Mouse (Mus musculus): ENCODE measurements around the gene Ripor2. TPM values are rescaled to one million over a fixed set of nuclear protein-coding genes. Genes with fewer than 3 reads are reported as not detected.

Gene Ripor2
- polyA plus RNA-seq, 1 experiment from 2014 or later: 6.5 TPM

DNA sequence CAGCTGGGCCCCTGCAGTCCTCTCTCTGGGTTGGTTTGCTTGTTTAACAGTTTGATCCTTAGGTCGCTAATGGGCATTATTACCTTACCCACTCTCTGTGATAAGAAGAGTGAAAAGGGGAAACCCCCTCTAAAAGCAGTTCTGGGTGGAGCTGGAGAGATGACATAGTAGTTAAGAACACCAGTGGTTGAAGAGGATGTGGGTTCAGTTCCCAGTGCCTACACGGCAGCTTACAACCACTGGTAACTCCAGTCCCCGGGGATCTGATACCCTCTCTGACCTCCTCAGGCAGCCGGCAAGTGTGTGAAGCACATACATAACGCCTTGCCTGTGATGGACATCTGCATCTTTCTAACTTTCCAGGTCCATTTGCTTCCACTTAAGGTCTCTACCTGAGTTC is 100.4 kb downstream of the Ripor2 start:
- DNase-seq (ENCODE audit: low spot score): no peak
- H3K9ac ChIP-seq (ENCODE audit: low read depth, low read length): no peak overlapping the region
- no peaks in the 10 kb centered on the region for H3K27me3 ChIP-seq (replicated peaks; ENCODE audit: control insufficient read depth, insufficient read depth, low read length)
- 75% methylated on average over 5 of the region's 5 CpGs for WGBS
- H3K9me3 ChIP-seq (ENCODE audit: control insufficient read depth, low read length): no peaks in the 10 kb centered on the region
- no peaks in the 10 kb centered on the region for H3K36me3 ChIP-seq (ENCODE audit: control insufficient read depth, insufficient read depth, low read length)
- no peak overlapping the region for H3K4me2 ChIP-seq (ENCODE audit: low read depth, low read length)
- no peak overlapping the region for H3K27ac ChIP-seq (replicated peaks; ENCODE audit: low read depth, low read length)
- H3K4me3 ChIP-seq (ENCODE audit: low read depth, low read length): no peak overlapping the region
- ATAC-seq (ENCODE audit: low read depth): no peak
- H3K4me1 ChIP-seq (ENCODE audit: control insufficient read depth, insufficient read depth, low read length): no peaks in the 10 kb centered on the region; the same call in 1 of the 2 replicates

DNA sequence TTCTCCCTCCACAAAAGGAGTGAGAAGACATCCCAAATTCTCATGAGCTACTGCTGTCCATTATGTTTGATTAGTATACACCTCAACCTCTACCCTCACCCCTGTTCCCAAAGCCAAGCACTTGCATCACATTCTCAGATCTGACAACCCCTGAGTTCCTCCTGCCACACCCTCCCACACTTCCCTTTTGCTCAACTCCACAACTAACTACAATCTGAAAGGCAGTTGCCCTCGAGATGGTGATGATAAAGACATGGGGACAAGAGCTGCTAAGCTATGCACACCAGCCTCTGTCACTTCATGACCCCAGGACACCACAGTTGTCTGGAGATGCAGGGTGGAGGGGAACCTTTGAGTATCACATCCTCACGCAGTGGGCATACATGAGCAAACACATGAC is 102.5 kb downstream of the Ripor2 start:
- no peak overlapping the region for H3K9ac ChIP-seq (ENCODE audit: low read depth, low read length)
- WGBS: 84% methylated on average over 2 of the region's 2 CpGs
- no peaks in the 10 kb centered on the region for H3K36me3 ChIP-seq (ENCODE audit: control insufficient read depth, insufficient read depth, low read length)
- H3K27me3 ChIP-seq (replicated peaks; ENCODE audit: control insufficient read depth, insufficient read depth, low read length): no peaks in the 10 kb centered on the region
- no peaks in the 10 kb centered on the region; the same call in 1 of the 2 replicates for H3K4me1 ChIP-seq (ENCODE audit: control insufficient read depth, insufficient read depth, low read length)
- H3K27ac ChIP-seq (replicated peaks; ENCODE audit: low read depth, low read length): no peak overlapping the region
- DNase-seq (ENCODE audit: low spot score) (no peak), ATAC-seq (ENCODE audit: low read depth) (no peak)
- no peak overlapping the region for H3K4me2 ChIP-seq (ENCODE audit: low read depth, low read length)
- H3K4me3 ChIP-seq (ENCODE audit: low read depth, low read length): no peak overlapping the region
- H3K9me3 ChIP-seq (ENCODE audit: control insufficient read depth, low read length): no peaks in the 10 kb centered on the region

DNA sequence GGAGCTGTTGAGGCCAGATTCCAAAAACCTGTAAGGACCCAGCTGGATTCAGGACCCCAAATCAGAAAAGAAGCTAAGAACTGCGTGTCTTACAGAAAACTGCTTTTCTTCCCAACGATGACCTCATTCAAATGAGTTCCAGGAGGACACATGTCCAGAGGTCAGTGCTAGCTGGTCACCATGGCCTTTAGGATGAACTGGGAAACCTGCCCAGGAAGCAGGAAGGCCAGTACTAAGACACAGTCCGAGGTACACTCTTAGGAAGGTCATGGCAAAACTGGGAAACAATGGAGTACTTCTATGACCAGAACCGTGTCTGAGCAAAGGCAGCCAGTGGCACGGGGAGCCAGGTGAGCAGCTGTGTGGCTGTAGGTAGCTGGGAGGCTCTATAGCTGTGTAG is 103.9 kb downstream of the Ripor2 start:
- Histone ChIP-seq H3K4me1 (ENCODE audit: control insufficient read depth, insufficient read depth, low read length) (no peaks in the 10 kb centered on the region; the same call in 1 of the 2 replicates), H3K36me3 (ENCODE audit: control insufficient read depth, insufficient read depth, low read length) (no peaks in the 10 kb centered on the region), H3K9me3 (ENCODE audit: control insufficient read depth, low read length) (no peaks in the 10 kb centered on the region), H3K9ac (ENCODE audit: low read depth, low read length) (no peak overlapping the region), H3K27ac (replicated peaks; ENCODE audit: low read depth, low read length) (no peak overlapping the region), H3K4me3 (ENCODE audit: low read depth, low read length) (no peak overlapping the region), H3K4me2 (ENCODE audit: low read depth, low read length) (no peak overlapping the region), H3K27me3 (replicated peaks; ENCODE audit: control insufficient read depth, insufficient read depth, low read length) (no peaks in the 10 kb centered on the region)
- WGBS: 57% methylated on average over 5 of the region's 5 CpGs
- DNase-seq (ENCODE audit: low spot score): no peak
- no peak for ATAC-seq (ENCODE audit: low read depth)

DNA sequence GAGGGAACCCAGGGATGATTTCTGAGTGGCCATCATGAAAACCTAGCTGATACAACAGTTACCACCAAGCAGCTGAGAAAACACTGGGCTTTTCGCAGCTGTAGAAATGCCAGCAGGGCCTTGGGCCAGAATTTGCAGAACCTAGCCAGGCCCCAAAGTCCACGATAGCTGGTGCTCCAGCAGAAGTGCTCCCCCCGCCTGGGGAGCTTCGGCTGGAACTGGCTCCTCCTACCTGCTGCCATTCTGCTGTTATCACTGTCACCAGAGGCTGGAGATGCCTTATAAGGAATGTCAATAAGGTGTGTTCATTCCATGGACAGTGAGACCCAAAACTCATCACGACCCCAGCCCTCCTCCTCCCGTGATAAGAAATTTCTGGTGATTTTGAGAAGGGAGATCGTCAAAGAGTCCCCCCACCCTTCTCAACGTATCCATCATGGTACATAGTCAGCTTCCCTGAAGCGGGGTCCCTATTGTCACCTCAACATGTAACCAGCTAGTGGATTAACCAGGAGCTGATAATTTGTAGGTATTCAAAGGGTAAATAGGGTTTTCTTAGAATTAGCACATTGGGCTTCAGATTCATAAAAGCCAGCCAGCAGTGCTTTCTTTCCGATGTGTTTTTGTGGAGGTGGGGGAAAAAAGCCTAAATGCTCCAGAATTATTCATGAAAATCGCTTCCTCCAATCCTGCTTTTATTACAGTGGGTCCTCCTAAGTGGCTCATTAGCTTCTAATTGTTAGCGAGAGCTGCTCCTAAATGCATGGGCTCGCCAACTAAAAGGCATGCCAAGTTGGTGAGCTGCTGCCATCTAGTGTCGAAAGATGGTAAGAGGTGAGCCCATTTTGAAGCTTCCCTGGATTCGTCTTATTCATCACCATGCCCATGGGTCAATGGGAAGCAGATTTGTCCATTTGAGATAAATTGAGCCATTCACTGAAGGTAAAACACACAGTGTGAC is 105.0 kb downstream of the Ripor2 start:
- Histone ChIP-seq H3K4me3 (ENCODE audit: low read depth, low read length) (peak overlapping the region; percentile 15; the same call in 1 of the 2 replicates), H3K36me3 (ENCODE audit: control insufficient read depth, insufficient read depth, low read length) (no peaks in the 10 kb centered on the region), H3K27me3 (replicated peaks; ENCODE audit: control insufficient read depth, insufficient read depth, low read length) (no peaks in the 10 kb centered on the region), H3K4me2 (ENCODE audit: low read depth, low read length) (peak overlapping the region; percentile 44), H3K27ac (replicated peaks; ENCODE audit: low read depth, low read length) (no peak overlapping the region), H3K9me3 (ENCODE audit: control insufficient read depth, low read length) (no peaks in the 10 kb centered on the region), H3K4me1 (ENCODE audit: control insufficient read depth, insufficient read depth, low read length) (no peaks in the 10 kb centered on the region; the same call in 1 of the 2 replicates), H3K9ac (ENCODE audit: low read depth, low read length) (no peak overlapping the region)
- DNase-seq (ENCODE audit: low spot score) (peak; percentile 83), ATAC-seq (ENCODE audit: low read depth) (peak; percentile 86)
- 36% methylated on average over 15 of the region's 15 CpGs for WGBS

DNA sequence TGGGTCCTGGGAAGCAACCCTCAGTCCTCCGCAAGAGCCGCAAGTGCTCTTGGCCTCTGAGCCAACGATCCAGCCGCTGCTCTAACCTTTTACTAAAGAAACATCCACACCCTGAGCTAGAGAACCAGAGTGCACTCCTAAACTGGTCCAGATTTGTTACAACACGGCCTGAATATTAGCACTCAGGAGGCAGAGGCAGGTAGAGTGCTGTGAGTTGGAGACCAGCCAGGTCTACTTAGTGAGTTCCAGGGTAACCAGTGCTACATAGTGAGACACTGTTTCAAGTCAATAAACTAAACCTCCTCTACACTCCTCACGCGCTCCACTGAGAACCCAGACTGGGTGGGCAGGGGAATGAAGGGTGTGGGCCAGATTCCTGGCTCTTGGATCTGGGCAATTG is 111.3 kb downstream of the Ripor2 start:
- H3K4me3 ChIP-seq (ENCODE audit: low read depth, low read length): no peak overlapping the region
- H3K27me3 ChIP-seq (replicated peaks; ENCODE audit: control insufficient read depth, insufficient read depth, low read length): no peaks in the 10 kb centered on the region
- ATAC-seq (ENCODE audit: low read depth) (no peak), DNase-seq (ENCODE audit: low spot score) (no peak)
- no peaks in the 10 kb centered on the region for H3K36me3 ChIP-seq (ENCODE audit: control insufficient read depth, insufficient read depth, low read length)
- H3K9me3 ChIP-seq (ENCODE audit: control insufficient read depth, low read length): no peaks in the 10 kb centered on the region
- H3K9ac ChIP-seq (ENCODE audit: low read depth, low read length): no peak overlapping the region
- no peak overlapping the region for H3K27ac ChIP-seq (replicated peaks; ENCODE audit: low read depth, low read length)
- no peaks in the 10 kb centered on the region for H3K4me1 ChIP-seq (ENCODE audit: control insufficient read depth, insufficient read depth, low read length)
- 82% methylated on average over 7 of the region's 7 CpGs for WGBS
- no peak overlapping the region for H3K4me2 ChIP-seq (ENCODE audit: low read depth, low read length)

DNA sequence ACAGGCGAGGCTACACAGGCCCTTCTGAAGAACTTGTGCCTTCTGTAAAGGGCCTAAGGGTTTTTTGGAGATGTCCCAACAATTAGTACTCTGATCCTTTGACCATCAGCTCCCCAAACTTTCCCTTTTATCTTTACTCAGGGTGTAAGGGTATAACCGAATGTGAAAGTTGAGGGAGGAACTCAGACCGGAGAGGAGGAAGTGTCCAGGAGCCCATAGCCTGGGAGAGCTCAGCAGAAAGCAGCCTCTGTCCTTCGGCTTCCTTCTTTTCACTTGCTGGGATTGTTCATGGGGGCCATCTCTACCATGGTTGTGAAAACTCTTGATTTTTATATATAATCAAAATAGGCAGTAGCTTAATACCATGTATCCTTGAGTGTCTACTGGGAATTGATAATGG is 116.8 kb downstream of the Ripor2 start:
- WGBS: 87% methylated on average over 4 of the region's 4 CpGs
- DNase-seq (ENCODE audit: low spot score) (no peak), ATAC-seq (ENCODE audit: low read depth) (no peak)
- no peaks in the 10 kb centered on the region for H3K27me3 ChIP-seq (replicated peaks; ENCODE audit: control insufficient read depth, insufficient read depth, low read length)
- no peaks in the 10 kb centered on the region for H3K4me1 ChIP-seq (ENCODE audit: control insufficient read depth, insufficient read depth, low read length)
- no peak overlapping the region for H3K4me3 ChIP-seq (ENCODE audit: low read depth, low read length)
- H3K9me3 ChIP-seq (ENCODE audit: control insufficient read depth, low read length): no peaks in the 10 kb centered on the region
- no peaks in the 10 kb centered on the region for H3K36me3 ChIP-seq (ENCODE audit: control insufficient read depth, insufficient read depth, low read length)
- H3K27ac ChIP-seq (replicated peaks; ENCODE audit: low read depth, low read length): no peak overlapping the region
- no peak overlapping the region for H3K4me2 ChIP-seq (ENCODE audit: low read depth, low read length)
- no peak overlapping the region for H3K9ac ChIP-seq (ENCODE audit: low read depth, low read length)

DNA sequence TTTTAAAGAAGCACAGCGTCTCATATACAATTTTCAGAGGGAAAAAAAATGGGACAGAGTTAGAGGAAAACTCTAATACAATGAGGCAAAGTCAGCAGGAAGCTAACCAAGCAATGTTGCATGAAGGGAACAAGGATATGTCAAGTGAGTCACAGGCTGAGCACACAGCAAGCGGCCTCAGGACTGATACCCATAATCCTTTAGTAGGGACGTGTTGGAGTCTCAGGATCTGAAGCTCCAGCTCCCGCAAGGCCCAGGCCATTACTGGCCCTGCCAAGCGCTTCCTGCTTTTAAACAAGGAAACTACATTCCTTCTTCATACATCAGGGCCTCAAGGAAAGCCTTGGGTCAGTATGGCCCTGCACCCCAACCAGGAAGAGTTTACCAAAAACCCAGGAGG is 120.1 kb downstream of the Ripor2 start:
- ATAC-seq (ENCODE audit: low read depth): no peak
- Histone ChIP-seq H3K4me2 (ENCODE audit: low read depth, low read length) (no peak overlapping the region), H3K4me1 (ENCODE audit: control insufficient read depth, insufficient read depth, low read length) (no peaks in the 10 kb centered on the region), H3K27me3 (replicated peaks; ENCODE audit: control insufficient read depth, insufficient read depth, low read length) (no peaks in the 10 kb centered on the region), H3K9ac (ENCODE audit: low read depth, low read length) (no peak overlapping the region), H3K27ac (replicated peaks; ENCODE audit: low read depth, low read length) (no peak overlapping the region), H3K36me3 (ENCODE audit: control insufficient read depth, insufficient read depth, low read length) (no peaks in the 10 kb centered on the region), H3K4me3 (ENCODE audit: low read depth, low read length) (no peak overlapping the region), H3K9me3 (ENCODE audit: control insufficient read depth, low read length) (no peaks in the 10 kb centered on the region)
- no peak for DNase-seq (ENCODE audit: low spot score)
- WGBS: 79% methylated on average over 5 of the region's 5 CpGs

DNA sequence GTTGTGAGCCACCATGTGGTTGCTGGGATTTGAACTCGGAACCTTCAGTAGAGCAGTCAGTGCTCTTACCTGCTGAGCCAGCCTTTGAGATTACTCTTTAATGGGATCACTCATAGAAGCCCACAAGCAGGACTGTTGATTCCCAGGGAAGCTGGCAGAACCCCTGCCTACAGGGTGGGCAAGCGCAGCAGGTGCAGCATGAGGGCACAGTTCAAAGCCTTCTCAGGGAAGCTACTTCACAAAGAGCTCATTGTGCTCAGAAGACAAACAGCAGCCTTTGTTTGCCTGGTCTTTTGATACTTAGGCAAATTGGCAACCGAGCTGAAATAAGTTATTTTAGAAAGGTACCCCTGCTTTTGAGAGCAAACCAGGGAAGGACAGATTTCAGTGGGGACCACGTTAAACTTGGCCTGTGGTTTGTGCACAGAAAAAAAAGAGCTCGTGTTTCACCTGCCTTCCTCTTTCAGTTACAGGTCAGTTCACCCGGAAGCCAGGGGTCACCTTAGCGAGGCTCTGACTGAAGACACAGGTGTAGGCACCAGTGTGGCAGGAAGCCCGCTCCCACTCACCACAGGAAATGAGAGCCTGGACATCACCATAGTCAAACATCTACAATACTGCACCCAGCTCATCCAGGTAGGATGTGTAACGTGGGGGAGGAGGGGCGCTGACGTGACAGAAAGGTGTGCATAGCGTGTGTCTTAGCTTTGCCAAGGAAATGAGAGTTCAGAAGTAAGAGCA is 127.8 kb downstream of the Ripor2 start:
- Histone ChIP-seq H3K36me3 (ENCODE audit: control insufficient read depth, insufficient read depth, low read length) (no peaks in the 10 kb centered on the region), H3K4me2 (ENCODE audit: low read depth, low read length) (no peak overlapping the region), H3K27ac (replicated peaks; ENCODE audit: low read depth, low read length) (no peak overlapping the region), H3K9ac (ENCODE audit: low read depth, low read length) (no peak overlapping the region), H3K4me1 (ENCODE audit: control insufficient read depth, insufficient read depth, low read length) (no peaks in the 10 kb centered on the region), H3K27me3 (replicated peaks; ENCODE audit: control insufficient read depth, insufficient read depth, low read length) (no peaks in the 10 kb centered on the region), H3K9me3 (ENCODE audit: control insufficient read depth, low read length) (no peaks in the 10 kb centered on the region), H3K4me3 (ENCODE audit: low read depth, low read length) (no peak overlapping the region)
- 0 out of 2 replicates have a peak, but pooled peaks have one; percentile 27 for ATAC-seq (ENCODE audit: low read depth)
- WGBS: 65% methylated on average over 12 of the region's 12 CpGs
- no peak for DNase-seq (ENCODE audit: low spot score)
